Mouse (Mus musculus) G1E (cell line): ENCODE measurements around the gene Nell1. TPM values are rescaled to one million over a fixed set of nuclear protein-coding genes. Genes with fewer than 3 reads are reported as not detected.

Experiments
- ATAC-seq: 2 replicates; pipeline ENCODE4 v1.8.0; 2016; ENCODE audit warnings: mild to moderate bottlenecking; ENCODE audit not compliant: insufficient number of reproducible peaks, poor library complexity, low FRiP score, severe bottlenecking; ENCODE audit errors: extremely low read depth
- DNase-seq: peaks from one replicate; pipeline ENCODE4 v3.0.0; 2012; ENCODE audit warnings: low spot score
- H3K27me3 ChIP-seq: 2 replicates; pipeline ENCODE4 v1.6.1; 2012; ENCODE audit warnings: mild to moderate bottlenecking, low read length, inconsistent platforms; ENCODE audit not compliant: insufficient read depth
- H3K36me3 ChIP-seq: replicated peaks from 2 replicates; pipeline ENCODE3; 2012; ENCODE audit warnings: mild to moderate bottlenecking, inconsistent platforms
- H3K4me1 ChIP-seq: 2 replicates; pipeline ENCODE4 v1.6.1; 2012; ENCODE audit warnings: low read depth, low read length, inconsistent platforms, mixed read lengths; ENCODE audit not compliant: insufficient read depth
- H3K4me3 ChIP-seq: 2 replicates; pipeline ENCODE4 v1.5.1; 2012; ENCODE audit warnings: low read depth, mild to moderate bottlenecking, inconsistent platforms, low read length, moderate library complexity, mixed read lengths
- H3K9me3 ChIP-seq: replicated peaks from 2 replicates; pipeline ENCODE4 v1.6.1; 2012; ENCODE audit warnings: inconsistent platforms
- CTCF ChIP-seq: IDR thresholded peaks from 2 replicates; pipeline ENCODE4 v1.5.1; 2012; ENCODE audit warnings: low read depth, low read length, inconsistent platforms, mixed read lengths
- GATA1 ChIP-seq: IDR thresholded peaks from 2 replicates; pipeline ENCODE4 v1.6.1; 2012; ENCODE audit warnings: borderline replicate concordance, low read length, inconsistent platforms, mixed read lengths
- GATA2 ChIP-seq: IDR thresholded peaks from 2 replicates; pipeline ENCODE4 v1.6.1; 2012; ENCODE audit warnings: low read depth, low read length, inconsistent platforms, borderline replicate concordance
- POLR2AphosphoS5 ChIP-seq: IDR thresholded peaks from 2 replicates; pipeline ENCODE4 v1.6.1; 2012; ENCODE audit warnings: low read depth, low read length, inconsistent platforms; ENCODE audit not compliant: insufficient replicate concordance
- TAL1 ChIP-seq: conservative IDR thresholded peaks from 2 replicates; pipeline ENCODE4 v1.6.1; 2012; ENCODE audit warnings: low read depth, low read length, inconsistent platforms, mixed read lengths
- polyA plus RNA-seq: library from polyadenylated mRNA; stranded (reverse); fragments of >175 nt; gene quantifications from 2 replicates; pipeline ENCODE4 v1.2.3, GENCODE M21; 2012
- total RNA-seq, 2 experiments: library from RNA; stranded (forward) in 1 of 2; stranded (reverse) in 1 of 2; fragments of 200-1000 nt in 1 of 2; fragments of >200 nt in 1 of 2; fragmentation: Nextera tagmentation in 1 of 2; gene quantifications; 2 replicates each; pipeline ENCODE4 v1.2.3; 2014 to 2017

The Nell1 gene
- total and polyA plus RNA-seq, 3 experiments: 0.05 TPM; not detected in 2

DNA sequence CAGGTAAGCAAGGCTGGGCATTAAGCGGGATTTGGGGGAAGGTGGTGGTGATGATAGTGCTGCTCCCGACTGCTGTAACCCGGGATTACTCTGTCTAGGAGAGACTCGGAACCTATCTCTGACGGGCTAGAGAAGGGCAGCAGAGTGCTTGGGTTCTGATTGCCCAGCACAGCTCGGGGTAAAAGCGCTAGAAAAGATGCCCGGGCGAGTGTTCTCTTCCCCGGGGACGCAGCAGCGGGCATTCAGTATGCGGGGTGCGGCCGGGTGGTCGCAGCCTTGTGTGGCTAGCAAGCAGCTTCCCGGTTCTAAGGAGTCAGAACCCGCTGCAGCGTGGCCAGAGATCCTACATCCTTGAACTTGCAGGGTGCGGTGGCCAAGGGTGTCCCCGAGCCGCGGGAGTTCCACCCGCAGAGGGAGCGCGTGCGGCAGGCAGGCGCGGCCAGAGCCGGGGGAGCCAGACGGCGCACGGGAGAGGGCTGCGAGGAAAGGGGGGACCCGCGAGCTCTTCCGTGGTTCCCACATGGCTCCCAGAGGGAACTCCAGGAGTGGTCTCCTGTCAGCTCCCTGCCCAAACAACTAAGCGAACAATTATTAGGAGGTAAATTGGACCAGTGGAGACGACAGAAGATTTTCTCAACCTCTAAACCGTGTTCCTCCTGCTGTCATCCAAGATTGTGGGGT is 917 bp downstream of the Nell1 start:
- H3K9me3 ChIP-seq: peaks cover 38% of the 10 kb centered on the region
- no peaks in the 10 kb centered on the region for H3K4me1 ChIP-seq
- no peak overlapping the region for H3K4me3 ChIP-seq
- H3K27me3 ChIP-seq: no peaks in the 10 kb centered on the region; the same call in 1 of the 2 replicates
- DNase-seq: no peak
- no peaks in the 10 kb centered on the region for H3K36me3 ChIP-seq
- ATAC-seq: no peak
- TF ChIP-seq POLR2AphosphoS5 (no peak), GATA2 (no peak), CTCF (no peak), TAL1 (no peak), GATA1 (no peak)

DNA sequence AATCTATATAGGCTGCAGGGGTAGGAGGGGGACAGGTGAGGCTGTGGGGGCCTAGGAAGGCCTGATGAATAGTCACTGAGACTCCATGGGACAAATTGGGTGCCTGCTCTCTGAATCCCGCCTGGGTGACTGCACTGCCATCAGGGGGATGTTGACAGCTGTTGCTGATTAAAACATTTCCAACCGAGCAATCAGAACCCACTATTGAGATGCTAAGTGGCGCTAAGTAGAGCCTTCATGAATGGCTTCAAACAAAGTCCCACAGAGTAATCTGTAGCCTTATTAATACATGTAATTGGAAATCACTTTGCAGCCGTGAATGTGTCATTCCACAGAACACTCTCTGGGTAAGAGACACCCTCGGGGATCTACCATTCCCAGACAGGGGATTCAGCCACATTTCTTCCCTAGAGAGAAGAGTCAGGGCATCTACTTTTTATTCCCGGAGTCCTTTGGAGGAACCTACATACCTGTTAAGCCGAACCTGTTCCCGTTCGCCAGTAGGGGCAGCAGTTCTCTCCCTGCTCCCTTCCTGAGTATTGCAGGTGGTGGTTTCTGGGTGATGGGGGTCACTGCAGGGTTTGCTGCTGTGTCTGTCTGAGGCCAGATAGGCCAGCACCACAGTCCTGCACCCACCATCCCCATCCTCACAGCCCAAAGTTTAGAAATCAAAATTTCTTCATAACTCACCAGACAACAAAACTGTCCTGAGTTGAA is 7.0 kb downstream of the Nell1 start:
- H3K4me3 ChIP-seq: no peak overlapping the region
- no peak for TF ChIP-seq GATA2
- TF ChIP-seq TAL1: no peak
- no peak for TF ChIP-seq CTCF
- TF ChIP-seq GATA1: no peak
- no peak for TF ChIP-seq POLR2AphosphoS5
- H3K27me3 ChIP-seq: no peaks in the 10 kb centered on the region
- H3K9me3 ChIP-seq: peaks cover 28% of the 10 kb centered on the region
- H3K4me1 ChIP-seq: no peaks in the 10 kb centered on the region
- no peaks in the 10 kb centered on the region for H3K36me3 ChIP-seq
- ATAC-seq: no peak
- no peak for DNase-seq

DNA sequence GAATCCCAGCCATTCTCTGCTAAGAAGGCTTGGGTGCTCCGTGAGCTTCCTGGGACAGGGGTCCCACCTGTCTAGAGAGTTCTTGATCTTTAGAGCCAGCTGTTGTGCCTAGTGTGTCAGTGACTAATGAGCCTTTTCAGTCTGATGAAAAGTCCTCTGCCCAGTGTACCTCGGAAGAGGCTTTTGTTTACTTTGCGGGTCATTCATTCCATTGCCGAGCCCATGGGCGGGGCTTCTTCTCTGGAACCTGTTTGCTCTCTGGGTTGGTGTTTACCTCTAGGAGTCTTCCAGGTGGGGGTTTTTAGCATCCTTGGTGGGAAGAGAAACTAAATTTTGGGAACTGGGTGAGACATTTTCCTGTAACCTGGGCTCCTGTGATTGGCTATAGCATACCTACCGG is 10.0 kb downstream of the Nell1 start:
- Histone ChIP-seq H3K4me1 (no peaks in the 10 kb centered on the region), H3K4me3 (no peak overlapping the region), H3K27me3 (no peaks in the 10 kb centered on the region), H3K36me3 (no peaks in the 10 kb centered on the region), H3K9me3 (peaks cover 26% of the 10 kb centered on the region)
- no peak for TF ChIP-seq GATA1
- no peak for TF ChIP-seq CTCF
- no peak for TF ChIP-seq POLR2AphosphoS5
- TF ChIP-seq TAL1: no peak
- no peak for TF ChIP-seq GATA2
- DNase-seq: no peak
- ATAC-seq: no peak

DNA sequence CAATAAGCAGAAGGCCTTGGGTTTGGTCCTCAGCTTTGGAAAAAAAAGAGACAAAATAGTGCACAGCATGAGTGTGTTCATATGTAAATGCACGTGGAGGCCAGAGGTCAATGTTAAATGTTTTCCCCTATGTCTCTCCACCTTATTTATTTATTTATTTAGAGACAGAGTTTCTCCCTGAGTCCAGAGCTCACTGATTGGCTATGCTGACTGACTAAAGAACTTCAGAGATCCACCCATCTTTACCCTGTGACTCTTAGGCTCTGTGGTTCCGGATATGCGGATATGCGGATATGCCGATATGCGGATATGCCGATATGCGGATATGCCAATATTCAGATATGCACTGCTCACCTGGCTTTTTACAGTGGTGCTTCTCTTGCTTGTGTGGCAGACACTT is 11.3 kb downstream of the Nell1 start:
- TF ChIP-seq TAL1 (no peak), POLR2AphosphoS5 (no peak), CTCF (no peak), GATA2 (no peak), GATA1 (no peak)
- no peaks in the 10 kb centered on the region for H3K27me3 ChIP-seq

DNA sequence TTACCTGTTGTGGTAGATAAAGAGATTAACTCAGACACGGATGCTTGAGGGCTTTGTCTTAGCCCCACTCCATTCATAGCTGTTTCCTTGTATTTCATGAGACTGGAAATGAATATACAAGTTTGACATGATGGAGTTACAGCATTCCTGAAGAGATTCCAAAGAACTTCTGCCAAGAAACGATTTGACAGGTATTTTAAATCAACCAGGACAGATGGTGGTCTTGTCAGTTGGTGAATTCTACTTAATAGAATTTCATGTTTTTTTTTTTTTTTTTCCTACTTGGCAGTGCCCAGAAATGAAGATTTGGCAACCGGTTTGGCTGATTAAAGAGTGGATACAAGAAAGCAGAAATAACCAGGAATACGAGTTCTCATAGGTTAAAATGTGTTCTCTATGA is 24.7 kb downstream of the Nell1 start:
- Histone ChIP-seq H3K4me3 (no peak overlapping the region), H3K9me3 (peaks cover under 1% of the 10 kb centered on the region; the same call in 1 of the 2 replicates), H3K27me3 (no peaks in the 10 kb centered on the region), H3K4me1 (no peaks in the 10 kb centered on the region), H3K36me3 (no peaks in the 10 kb centered on the region)
- no peak for TF ChIP-seq GATA2
- no peak for TF ChIP-seq POLR2AphosphoS5
- no peak for TF ChIP-seq TAL1
- TF ChIP-seq GATA1: no peak
- no peak for TF ChIP-seq CTCF
- ATAC-seq (no peak), DNase-seq (no peak)

More for the DNA sequence above, 11.3 kb downstream of the Nell1 start:
- Histone ChIP-seq H3K36me3 (no peaks in the 10 kb centered on the region), H3K4me1 (no peaks in the 10 kb centered on the region), H3K4me3 (no peak overlapping the region), H3K9me3 (peaks cover 30% of the 10 kb centered on the region)
- ATAC-seq (no peak), DNase-seq (no peak)

DNA sequence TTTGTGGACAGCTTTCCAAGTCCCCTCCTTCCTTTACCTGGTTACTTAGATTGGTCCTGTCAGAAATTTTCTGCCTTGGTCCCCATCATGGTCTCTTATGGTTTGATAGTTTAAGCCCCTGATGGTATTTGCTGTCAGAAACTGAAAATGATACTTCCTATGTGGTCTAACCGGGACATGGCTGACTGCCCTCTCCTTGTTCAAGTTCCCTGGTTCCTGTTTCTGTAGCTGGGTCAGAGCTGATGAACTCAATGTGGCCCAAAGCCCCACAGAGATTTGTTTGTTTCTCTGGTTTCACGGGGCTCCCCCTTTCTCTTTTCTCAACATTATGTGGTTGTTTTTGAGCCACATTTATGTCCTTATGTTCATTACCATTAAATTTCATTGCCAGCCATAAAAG is 30.6 kb downstream of the Nell1 start:
- Histone ChIP-seq H3K36me3 (no peaks in the 10 kb centered on the region), H3K27me3 (no peaks in the 10 kb centered on the region), H3K9me3 (peaks cover 2% of the 10 kb centered on the region; the same call in 1 of the 2 replicates), H3K4me3 (no peak overlapping the region), H3K4me1 (no peaks in the 10 kb centered on the region)
- no peak for ATAC-seq
- no peak for DNase-seq
- TF ChIP-seq CTCF (no peak), TAL1 (no peak), GATA1 (no peak), GATA2 (no peak), POLR2AphosphoS5 (no peak)
